Mouse (Mus musculus): ENCODE data around the gene Map4k5. TPM values are rescaled to one million over a fixed set of nuclear protein-coding genes. Genes with fewer than 3 reads are reported as not detected.
A peak's percentile ranks its signal among the peaks of the same experiment; 100 is the strongest.

The Map4k5 gene
- polyA plus RNA-seq, 1 experiment from 2014 or later: 24.1 TPM

GRCm38 (mm10) chr12:69759267-69759885, 133.6 kb downstream of the Map4k5 start:
- Histone ChIP-seq H3K4me1 (ENCODE audit: control insufficient read depth, insufficient read depth, low read length) (peaks cover 9% of the 10 kb centered on the region), H3K9me3 (replicated peaks; ENCODE audit: control insufficient read depth, low read length, poor library complexity, severe bottlenecking) (no peaks in the 10 kb centered on the region), H3K4me2 (ENCODE audit: low read length) (no peak overlapping the region), H3K4me3 (ENCODE audit: low read depth, low read length) (no peak overlapping the region), H3K9ac (ENCODE audit: low read depth, low read length) (no peak overlapping the region), H3K27me3 (ENCODE audit: control insufficient read depth, insufficient read depth, low read depth, low read length) (no peaks in the 10 kb centered on the region), H3K36me3 (ENCODE audit: control insufficient read depth, insufficient read depth, low read length) (no peaks in the 10 kb centered on the region), H3K27ac (ENCODE audit: low read length) (no peak overlapping the region)
- WGBS: 58% methylated on average over 7 of the region's 7 CpGs
- ATAC-seq: no peak

DNA sequence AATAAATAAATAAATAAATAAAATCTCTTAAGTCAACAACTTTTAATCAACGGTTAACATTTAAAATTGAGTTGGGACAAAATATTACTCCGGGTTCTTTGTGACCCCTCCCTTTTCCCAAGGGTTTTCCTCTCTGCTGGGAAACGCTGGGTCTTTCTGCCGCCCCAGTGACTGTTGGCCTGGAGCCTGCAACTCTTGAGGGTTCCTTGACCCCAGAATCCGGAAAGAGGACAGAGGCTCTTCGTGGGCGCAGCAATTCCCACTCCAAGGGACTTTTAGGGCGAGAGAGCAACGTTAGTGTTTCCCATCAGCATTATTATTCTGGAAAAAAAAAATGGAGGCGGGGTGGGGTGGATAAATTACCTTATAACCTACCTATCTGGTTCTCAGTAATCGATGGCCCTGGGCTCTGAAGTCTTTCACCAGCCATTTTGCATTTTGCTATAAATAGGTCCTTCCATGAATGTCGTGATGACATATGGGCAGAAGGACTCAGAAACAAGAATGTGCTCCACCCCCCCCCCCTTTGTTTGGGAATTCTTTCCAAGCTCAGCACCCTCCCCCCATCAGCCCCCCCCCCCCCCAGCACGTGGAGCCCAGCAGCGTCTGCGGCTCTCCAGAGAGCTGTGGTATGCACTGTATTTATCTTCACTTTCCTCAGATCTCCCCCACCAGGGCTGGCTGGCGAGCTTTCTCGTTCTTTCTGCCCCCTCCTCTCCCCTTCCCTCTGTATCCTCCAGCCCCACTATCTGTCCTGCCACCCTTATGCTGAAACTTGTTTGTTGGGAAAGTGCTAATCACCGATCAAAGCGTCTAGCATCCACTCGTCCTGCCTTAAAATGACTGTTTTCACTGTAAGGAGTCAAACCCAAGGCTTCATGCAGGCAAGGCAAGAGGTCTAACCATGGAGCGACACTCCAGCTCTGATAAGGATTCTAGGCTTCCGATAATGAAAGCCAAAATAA, 134.5 kb downstream of the Map4k5 start:
- Histone ChIP-seq H3K4me1 (ENCODE audit: control insufficient read depth, insufficient read depth, low read length) (peaks cover 9% of the 10 kb centered on the region), H3K27ac (ENCODE audit: low read length) (no peak overlapping the region), H3K27me3 (ENCODE audit: control insufficient read depth, insufficient read depth, low read depth, low read length) (no peaks in the 10 kb centered on the region), H3K4me2 (ENCODE audit: low read length) (peak overlapping the region; percentile 50), H3K36me3 (ENCODE audit: control insufficient read depth, insufficient read depth, low read length) (no peaks in the 10 kb centered on the region), H3K9ac (ENCODE audit: low read depth, low read length) (peak overlapping the region; percentile 25; the same call in 1 of the 2 replicates), H3K4me3 (ENCODE audit: low read depth, low read length) (peak overlapping the region; percentile 6; the same call in 1 of the 2 replicates), H3K9me3 (replicated peaks; ENCODE audit: control insufficient read depth, low read length, poor library complexity, severe bottlenecking) (no peaks in the 10 kb centered on the region)
- no peak for ATAC-seq
- WGBS: 12% methylated on average over 21 of the region's 22 CpGs

DNA sequence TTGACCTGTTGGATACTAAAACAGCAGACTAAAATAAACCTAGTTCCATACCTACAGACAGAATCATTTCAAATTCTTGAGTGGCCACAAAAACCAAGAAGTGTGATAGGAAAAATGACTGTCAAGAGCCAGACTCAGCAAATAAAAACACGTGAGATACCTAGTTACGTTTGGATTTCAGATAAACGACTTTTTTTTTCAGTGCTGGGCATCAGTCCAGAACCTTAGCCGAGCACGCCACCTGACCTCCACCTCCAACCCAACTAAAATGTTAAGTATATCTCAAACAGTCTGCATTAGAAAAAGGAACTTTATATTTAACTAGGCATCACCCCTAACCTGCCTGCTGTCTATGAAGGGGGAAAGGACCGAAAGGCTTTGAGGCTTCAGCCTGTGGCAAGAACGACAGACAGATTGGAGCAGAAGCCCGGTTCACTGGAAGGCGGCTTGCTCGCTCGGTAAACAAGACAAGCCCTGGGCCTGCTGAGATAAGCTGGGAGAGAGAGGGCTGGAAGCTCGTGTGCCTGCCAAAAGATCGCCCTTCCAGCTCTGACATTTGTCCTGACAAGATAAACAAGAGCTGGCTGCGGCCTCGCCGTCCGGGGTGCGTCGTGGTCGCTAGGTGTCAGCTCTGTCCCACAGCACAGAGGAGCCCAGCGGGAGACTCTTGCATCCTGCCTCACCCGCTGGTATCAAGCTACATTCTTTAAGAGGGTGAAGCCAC, 135.4 kb downstream of the Map4k5 start:
- no peaks in the 10 kb centered on the region for H3K9me3 ChIP-seq (replicated peaks; ENCODE audit: control insufficient read depth, low read length, poor library complexity, severe bottlenecking)
- no peaks in the 10 kb centered on the region for H3K36me3 ChIP-seq (ENCODE audit: control insufficient read depth, insufficient read depth, low read length)
- no peaks in the 10 kb centered on the region for H3K27me3 ChIP-seq (ENCODE audit: control insufficient read depth, insufficient read depth, low read depth, low read length)
- H3K27ac ChIP-seq (ENCODE audit: low read length): no peak overlapping the region; the same call in 1 of the 2 replicates
- 16% methylated on average over 22 of the region's 22 CpGs for WGBS
- H3K4me3 ChIP-seq (ENCODE audit: low read depth, low read length): 0 out of 2 replicates have a peak overlapping the region, but pooled peaks have one; percentile 5
- peak overlapping the region; percentile 38 for H3K4me2 ChIP-seq (ENCODE audit: low read length)
- peaks cover 9% of the 10 kb centered on the region for H3K4me1 ChIP-seq (ENCODE audit: control insufficient read depth, insufficient read depth, low read length)
- peak overlapping the region; percentile 31; the same call in 1 of the 2 replicates for H3K9ac ChIP-seq (ENCODE audit: low read depth, low read length)
- peak; percentile 94 for ATAC-seq

GRCm38 (mm10) chr12:69756015-69756414, 137.0 kb downstream of the Map4k5 start:
- H3K4me3 ChIP-seq (ENCODE audit: low read depth, low read length): no peak overlapping the region
- WGBS: 75% methylated on average over 5 of the region's 5 CpGs
- no peaks in the 10 kb centered on the region for H3K36me3 ChIP-seq (ENCODE audit: control insufficient read depth, insufficient read depth, low read length)
- peaks cover 9% of the 10 kb centered on the region for H3K4me1 ChIP-seq (ENCODE audit: control insufficient read depth, insufficient read depth, low read length)
- ATAC-seq: no peak
- H3K4me2 ChIP-seq (ENCODE audit: low read length): no peak overlapping the region
- no peak overlapping the region for H3K27ac ChIP-seq (ENCODE audit: low read length)
- no peaks in the 10 kb centered on the region for H3K9me3 ChIP-seq (replicated peaks; ENCODE audit: control insufficient read depth, low read length, poor library complexity, severe bottlenecking)
- H3K27me3 ChIP-seq (ENCODE audit: control insufficient read depth, insufficient read depth, low read depth, low read length): no peaks in the 10 kb centered on the region
- no peak overlapping the region for H3K9ac ChIP-seq (ENCODE audit: low read depth, low read length)

GRCm38 (mm10) chr12:69753936-69754335, 139.1 kb downstream of the Map4k5 start:
- WGBS: 85% methylated on average over 5 of the region's 5 CpGs
- Histone ChIP-seq H3K4me1 (ENCODE audit: control insufficient read depth, insufficient read depth, low read length) (peaks cover 9% of the 10 kb centered on the region), H3K9ac (ENCODE audit: low read depth, low read length) (no peak overlapping the region), H3K9me3 (replicated peaks; ENCODE audit: control insufficient read depth, low read length, poor library complexity, severe bottlenecking) (no peaks in the 10 kb centered on the region), H3K4me3 (ENCODE audit: low read depth, low read length) (no peak overlapping the region), H3K27ac (ENCODE audit: low read length) (no peak overlapping the region), H3K4me2 (ENCODE audit: low read length) (no peak overlapping the region), H3K27me3 (ENCODE audit: control insufficient read depth, insufficient read depth, low read depth, low read length) (no peaks in the 10 kb centered on the region), H3K36me3 (ENCODE audit: control insufficient read depth, insufficient read depth, low read length) (0 out of 2 replicates have a peak, but pooled peaks cover 2% of the 10 kb centered on the region)
- no peak for ATAC-seq

MicroRNA genes within 50 kb of the gene (microRNA counts, 519-probe panel; counts per million panel counts)
- 386 counts per million, percentile 18 among the panel's probes with 10 or more counts for microRNA mmu-miR-681

Small RNA genes within 50 kb of the gene (microRNA-seq; reads per million reads assigned to microRNA genes)
- not detected for gene Mir681

Other genes starting within 250 kb of the Map4k5 start
- 12.9 and 14.2 TPM in 2 replicates for gene Sos2, start 211.3 kb downstream of the Map4k5 start, polyA plus RNA-seq (2015; fragmentation: Nextera tagmentation; extraction: Ambion mirVana)
- gene L2hgdh, start 168.3 kb downstream of the Map4k5 start, polyA plus RNA-seq (2015; fragmentation: Nextera tagmentation; extraction: Ambion mirVana): 14.6 and 15.6 TPM in 2 replicates
- 35.9 and 41.6 TPM in 2 replicates for gene Atp5s, start 168.2 kb downstream of the Map4k5 start, polyA plus RNA-seq (2015; fragmentation: Nextera tagmentation; extraction: Ambion mirVana)
- gene Cdkl1, start 101.9 kb downstream of the Map4k5 start, polyA plus RNA-seq (2015; fragmentation: Nextera tagmentation; extraction: Ambion mirVana): 10.4 and 13.7 TPM in 2 replicates
- gene Atl1, start 586 bp downstream of the Map4k5 start, polyA plus RNA-seq (2015; fragmentation: Nextera tagmentation; extraction: Ambion mirVana): 171 and 177 TPM in 2 replicates
- gene Sav1, start 93.8 kb upstream of the Map4k5 start, polyA plus RNA-seq (2015; fragmentation: Nextera tagmentation; extraction: Ambion mirVana): 1.2 and 2.1 TPM in 2 replicates
- gene Nin, start 220.5 kb upstream of the Map4k5 start, polyA plus RNA-seq (2015; fragmentation: Nextera tagmentation; extraction: Ambion mirVana): 14.1 and 16.3 TPM in 2 replicates